Comparison of ENCODE assay signal across 18 mouse cellular contexts in the genomic region with DNA sequence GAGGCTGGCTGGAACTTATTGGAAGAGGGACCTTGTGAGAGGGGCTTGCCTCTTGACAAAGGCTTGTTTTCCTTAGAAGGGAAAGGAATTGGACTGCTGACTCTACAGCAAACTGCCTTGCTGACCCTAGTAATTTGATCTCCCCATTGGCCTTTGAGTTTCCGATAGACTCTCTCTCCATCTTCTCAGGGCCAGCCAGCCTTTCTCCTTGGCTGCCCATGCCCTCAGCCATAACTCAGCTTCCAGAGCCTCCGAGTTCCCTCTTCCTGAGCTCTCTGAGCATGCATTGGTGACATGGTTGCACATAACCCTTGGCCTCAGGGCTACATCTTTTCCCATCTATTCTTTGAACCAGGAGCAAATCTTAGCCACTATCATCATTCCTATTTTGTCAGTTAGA.
"Had no signal": no experiment of that assay in that cellular context is flagged by ENCODE, and none has a peak within 500 bp of the region (broad histone marks: within the 10 kb centered on the region; RNA-seq: fewer than 3 reads in every experiment).

No protein-coding gene starts in this region.

- H3K27me3 ChIP-seq: midbrain, embryonic 12.5 days; neural tube, embryonic 13.5 days; neural tube, embryonic 15.5 days had no signal

- H3K9ac ChIP-seq: lung, embryonic 14.5 days; midbrain, embryonic 12.5 days; neural tube, embryonic 13.5 days; neural tube, embryonic 15.5 days had no signal

- ATAC-seq: midbrain, embryonic 16.5 days had no signal

- H3K36me3 ChIP-seq: midbrain, embryonic 10.5 days; midbrain, embryonic 12.5 days; neural tube, embryonic 13.5 days; neural tube, embryonic 15.5 days had no signal

- H3K4me1 ChIP-seq: midbrain, embryonic 10.5 days; midbrain, embryonic 12.5 days; neural tube, embryonic 13.5 days; neural tube, embryonic 15.5 days had no signal

- DNase-seq: lung, embryonic 14.5 days; lung, postnatal 10 days; lung, postnatal 4 days; midbrain, embryonic 14.5 days; retina, postnatal 1 day; right cerebral cortex, adult 18-20 months; right cerebral cortex, postnatal 25 days; right cerebral cortex, postnatal 4 days; spleen, adult 18-20 months; thymus, adult 18-20 months; thymus, postnatal 14 days; thymus, postnatal 36 days had no signal

- H3K4me3 ChIP-seq: midbrain, embryonic 10.5 days; midbrain, embryonic 12.5 days; myocyte; neural tube, embryonic 13.5 days; neural tube, embryonic 15.5 days had no signal

- H3K4me2 ChIP-seq: lung, embryonic 14.5 days; midbrain, embryonic 12.5 days; neural tube, embryonic 13.5 days; neural tube, embryonic 15.5 days had no signal

- H3K27ac ChIP-seq: midbrain, embryonic 10.5 days; midbrain, embryonic 12.5 days; neural tube, embryonic 13.5 days; neural tube, embryonic 15.5 days had no signal

- H3K9me3 ChIP-seq: midbrain, embryonic 10.5 days; midbrain, embryonic 12.5 days; neural tube, embryonic 13.5 days; neural tube, embryonic 15.5 days had no signal
